Comparison of ENCODE assay signal across 8 mouse cellular contexts in genomic region chr11:96966914-96967543, GRCm38 (mm10). TPM values are rescaled to one million over a fixed set of nuclear protein-coding genes. Genes with fewer than 3 reads are reported as not detected.
DNase-seq lines count a peak whose midpoint lies in the region; ATAC-seq and TF ChIP-seq lines count a peak whose summit lies in the region.

No protein-coding gene starts in this region.

- H3K27me3 ChIP-seq in intestine, embryonic 16.5 days (replicated peaks; ENCODE audit: control insufficient read depth, insufficient read depth, low read length) = no peaks in the 10 kb centered on the region

- intact Hi-C loops in left cerebral cortex, postnatal 25 days (cut with DNase I) = no loop called here

- H3K4me1 ChIP-seq in intestine, embryonic 16.5 days (ENCODE audit: control insufficient read depth, insufficient read depth, low read length) = peaks cover 41% of the 10 kb centered on the region

- 0 out of 2 replicates have a peak, but pooled peaks cover 5% of the 10 kb centered on the region for H3K36me3 ChIP-seq in intestine, embryonic 16.5 days (ENCODE audit: control insufficient read depth, insufficient read depth, low read length)

- no peak for TF ChIP-seq CTCF in layer of hippocampus, adult 2 months (conservative IDR thresholded peaks at IDR 0.05)

- H3K4me2 ChIP-seq in intestine, embryonic 16.5 days (ENCODE audit: low read depth, low read length) = 0 out of 2 replicates have a peak overlapping the region, but pooled peaks have one; percentile 12

- WGBS in intestine, embryonic 16.5 days = 64% methylated on average over 13 of the region's 13 CpGs

- no peak for DNase-seq in layer of hippocampus, adult 2 months (ENCODE audit: low spot score in 2 of 2)
- no peak for DNase-seq in layer of hippocampus, adult 9-11 months
- peak; percentile 65 for DNase-seq in skeletal muscle tissue, adult 2 months (ENCODE audit: low read depth, low spot score)
- no peak for DNase-seq in ovary, postnatal 36 days (ENCODE audit: low spot score)
- DNase-seq in left cerebral cortex, postnatal 25 days (ENCODE audit: low spot score in 2 of 2) = no peak

- peak overlapping the region; percentile 9; the same call in 1 of the 2 replicates for H3K9ac ChIP-seq in intestine, embryonic 16.5 days (ENCODE audit: low read depth, low read length)

- peak; percentile 80 for ATAC-seq in activated CD4-positive, CD25-positive, alpha-beta regulatory T cell, adult 4 months
- peak; percentile 35; the same call in 1 of the 2 replicates for ATAC-seq in intestine, embryonic 16.5 days
- ATAC-seq in erythroid progenitor cell, adult 5-6 weeks (replicated peaks; ENCODE audit: low FRiP score, poor library complexity, severe bottlenecking) = no peak

- no peak overlapping the region for H3K4me3 ChIP-seq in layer of hippocampus, adult 2 months
- peak overlapping the region; percentile 2 for H3K4me3 ChIP-seq in intestine, embryonic 16.5 days (ENCODE audit: low read length)

- H3K9me3 ChIP-seq in intestine, embryonic 16.5 days (ENCODE audit: control insufficient read depth, low read length) = no peaks in the 10 kb centered on the region

- H3K27ac ChIP-seq in layer of hippocampus, adult 2 months = peak overlapping the region; percentile 85
- peak overlapping the region; percentile 59 for H3K27ac ChIP-seq in intestine, embryonic 16.5 days (ENCODE audit: low read length)

RNA-seq across cellular contexts. Expression of gene Sp2, which starts 15.7 kb away (rescaled TPM):
- 10 to 100 TPM; 15.9 to 17.2 TPM for total RNA-seq in layer of hippocampus, adult 2 months (2021)
- 10 to 100 TPM; 22.5 to 26.6 TPM for polyA plus RNA-seq in activated CD4-positive, CD25-positive, alpha-beta regulatory T cell, adult 4 months (2017; shearing (Covaris generic))
- 13.2 and 13.8 TPM in 2 replicates for polyA plus RNA-seq in intestine, embryonic 16.5 days (2015; fragmentation: Nextera tagmentation; extraction: Ambion mirVana)
- 52.4 and 62.0 TPM in 2 replicates for total RNA-seq in erythroid progenitor cell, adult 5-6 weeks (2015; ENCODE audit: low replicate concordance)
- total RNA-seq in erythroid progenitor cell, adult 5-6 weeks (2017; ENCODE audit: low replicate concordance) = 13.1 and 27.8 TPM in 2 replicates
- total RNA-seq in left cerebral cortex, postnatal 25 days (2021) = 10 to 100 TPM; 12.8 to 13.5 TPM

RNA-seq across cellular contexts. Expression of gene Pnpo, which starts 23.2 kb away (rescaled TPM):
- total RNA-seq in layer of hippocampus, adult 2 months (2021) = 10 to 100 TPM; 36.7 to 36.8 TPM
- 10 to 100 TPM; 25.6 to 33.4 TPM for polyA plus RNA-seq in activated CD4-positive, CD25-positive, alpha-beta regulatory T cell, adult 4 months (2017; shearing (Covaris generic))
- polyA plus RNA-seq in intestine, embryonic 16.5 days (2015; fragmentation: Nextera tagmentation; extraction: Ambion mirVana) = 125 and 141 TPM in 2 replicates
- total RNA-seq in erythroid progenitor cell, adult 5-6 weeks (2015; ENCODE audit: low replicate concordance) = 57.0 and 70.6 TPM in 2 replicates
- total RNA-seq in erythroid progenitor cell, adult 5-6 weeks (2017; ENCODE audit: low replicate concordance) = 74.7 and 92.1 TPM in 2 replicates
- total RNA-seq in left cerebral cortex, postnatal 25 days (2021) = 10 to 100 TPM; 37.4 to 37.5 TPM

RNA-seq across cellular contexts. Expression of gene Prr15l, which starts 39.1 kb away (rescaled TPM):
- not detected for total RNA-seq in layer of hippocampus, adult 2 months (2021)
- polyA plus RNA-seq in activated CD4-positive, CD25-positive, alpha-beta regulatory T cell, adult 4 months (2017; shearing (Covaris generic)) = under 1 TPM in 1 of 2 experiments, not detected in 1; 0.15 TPM
- 116 and 121 TPM in 2 replicates for polyA plus RNA-seq in intestine, embryonic 16.5 days (2015; fragmentation: Nextera tagmentation; extraction: Ambion mirVana)
- not detected in 2 replicates for total RNA-seq in erythroid progenitor cell, adult 5-6 weeks (2015; ENCODE audit: low replicate concordance)
- total RNA-seq in erythroid progenitor cell, adult 5-6 weeks (2017; ENCODE audit: low replicate concordance) = 0.26 TPM in 1 of 2 replicates, not detected in the other
- total RNA-seq in left cerebral cortex, postnatal 25 days (2021) = not detected

RNA-seq across cellular contexts. Expression of gene Sp6, which starts 46.2 kb away (rescaled TPM):
- 1 to 10 TPM in 1 of 2 experiments, under 1 TPM in 1; 0.79 to 1.2 TPM for total RNA-seq in layer of hippocampus, adult 2 months (2021)
- not detected for polyA plus RNA-seq in activated CD4-positive, CD25-positive, alpha-beta regulatory T cell, adult 4 months (2017; shearing (Covaris generic))
- not detected in 2 replicates for polyA plus RNA-seq in intestine, embryonic 16.5 days (2015; fragmentation: Nextera tagmentation; extraction: Ambion mirVana)
- total RNA-seq in erythroid progenitor cell, adult 5-6 weeks (2015; ENCODE audit: low replicate concordance) = not detected in 2 replicates
- total RNA-seq in erythroid progenitor cell, adult 5-6 weeks (2017; ENCODE audit: low replicate concordance) = not detected in 2 replicates
- 1 to 10 TPM; 2.1 to 2.2 TPM for total RNA-seq in left cerebral cortex, postnatal 25 days (2021)

RNA-seq across cellular contexts. Expression of gene Cdk5rap3, which starts 50.7 kb away (rescaled TPM):
- 10 to 100 TPM; 34.5 to 41.6 TPM for total RNA-seq in layer of hippocampus, adult 2 months (2021)
- 10 to 100 TPM; 86.7 to 92.1 TPM for polyA plus RNA-seq in activated CD4-positive, CD25-positive, alpha-beta regulatory T cell, adult 4 months (2017; shearing (Covaris generic))
- 68.1 and 70.1 TPM in 2 replicates for polyA plus RNA-seq in intestine, embryonic 16.5 days (2015; fragmentation: Nextera tagmentation; extraction: Ambion mirVana)
- 7.9 and 9.6 TPM in 2 replicates for total RNA-seq in erythroid progenitor cell, adult 5-6 weeks (2015; ENCODE audit: low replicate concordance)
- total RNA-seq in erythroid progenitor cell, adult 5-6 weeks (2017; ENCODE audit: low replicate concordance) = 21.6 and 25.2 TPM in 2 replicates
- 10 to 100 TPM; 28.1 to 32.3 TPM for total RNA-seq in left cerebral cortex, postnatal 25 days (2021)
